Mouse (Mus musculus): ENCODE data around the gene 1700003F12Rik.

DNA sequence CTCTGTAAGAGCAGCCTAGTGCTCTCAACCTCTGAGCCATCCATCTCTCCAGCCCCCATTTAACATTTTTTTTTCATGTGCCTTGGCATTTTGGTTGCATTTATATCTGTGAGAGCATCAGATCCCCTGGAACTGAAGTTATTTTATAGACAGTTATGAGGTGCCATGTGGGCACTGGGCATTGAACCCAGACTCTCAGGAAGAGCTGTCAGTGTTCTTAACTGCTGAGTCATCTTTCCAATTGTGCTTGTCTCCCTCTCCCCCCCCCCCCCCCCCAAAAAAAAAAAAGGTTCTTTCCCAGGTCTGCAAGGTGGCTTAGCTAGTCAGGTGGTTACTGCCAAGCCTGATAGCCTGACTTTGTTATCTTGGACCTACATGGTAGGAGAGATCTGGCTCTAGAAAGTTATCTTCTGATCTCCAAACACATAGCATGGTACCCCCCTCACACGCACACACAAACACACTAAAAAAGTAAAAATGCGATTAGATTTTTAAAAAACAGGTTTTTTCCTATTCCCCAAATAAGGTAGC is 47.1 kb upstream of the 1700003F12Rik start:
- no peak for TF ChIP-seq CTCF (IDR thresholded peaks at IDR 0.05; ENCODE audit: borderline replicate concordance, control insufficient read depth, extremely low read depth, insufficient read depth, low read length, poor library complexity)
- TF ChIP-seq POLR2A (IDR thresholded peaks at IDR 0.05; ENCODE audit: control insufficient read depth, extremely low read depth, insufficient read depth, low read length, poor library complexity) = no peak
